Mouse (Mus musculus): ENCODE data around the gene Ip6k3. TPM values are rescaled to one million over a fixed set of nuclear protein-coding genes. Genes with fewer than 3 reads are reported as not detected.

The Ip6k3 gene
- polyA plus RNA-seq, 1 experiment from 2014 or later, result 0.91 TPM

DNA sequence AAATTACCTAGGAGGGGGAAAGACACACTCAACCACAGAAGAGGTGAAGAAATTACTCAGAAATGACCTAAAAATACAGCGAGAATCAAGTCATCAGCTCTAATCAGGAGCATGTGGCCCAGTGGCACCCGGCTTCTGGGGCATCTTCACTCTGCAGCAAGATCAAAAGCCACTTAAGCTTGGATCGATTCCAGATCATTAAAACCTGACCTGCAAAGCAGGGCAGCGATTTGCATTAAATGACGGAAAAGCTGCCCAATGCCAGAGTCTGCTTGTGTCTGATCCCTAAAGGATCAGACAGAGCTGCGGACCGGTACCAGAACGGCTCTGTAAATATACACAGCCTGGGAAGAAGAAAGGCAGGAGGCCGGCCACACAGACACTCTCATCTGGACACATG, 28.6 kb upstream of the Ip6k3 start:
- ATAC-seq (no peak), DNase-seq (ENCODE audit: low spot score) (no peak)
- Histone ChIP-seq H3K36me3 (ENCODE audit: insufficient read depth, low read length) (peaks cover 55% of the 10 kb centered on the region), H3K9ac (replicated peaks; ENCODE audit: low read depth) (no peak overlapping the region), H3K9me3 (ENCODE audit: low read length) (no peaks in the 10 kb centered on the region), H3K27me3 (replicated peaks; ENCODE audit: insufficient read depth, low read length) (no peaks in the 10 kb centered on the region), H3K27ac (ENCODE audit: low read length) (no peak overlapping the region), H3K4me3 (ENCODE audit: low read depth, low read length) (no peak overlapping the region), H3K4me1 (ENCODE audit: insufficient read depth, low read depth, low read length) (no peaks in the 10 kb centered on the region), H3K4me2 (replicated peaks; ENCODE audit: low read depth, low read length) (no peak overlapping the region)
- 69% methylated on average over 9 of the region's 9 CpGs for WGBS
- TF ChIP-seq CTCF (IDR thresholded peaks at IDR 0.05), result no peak
- TF ChIP-seq EP300 (IDR thresholded peaks at IDR 0.05), result no peak

DNA sequence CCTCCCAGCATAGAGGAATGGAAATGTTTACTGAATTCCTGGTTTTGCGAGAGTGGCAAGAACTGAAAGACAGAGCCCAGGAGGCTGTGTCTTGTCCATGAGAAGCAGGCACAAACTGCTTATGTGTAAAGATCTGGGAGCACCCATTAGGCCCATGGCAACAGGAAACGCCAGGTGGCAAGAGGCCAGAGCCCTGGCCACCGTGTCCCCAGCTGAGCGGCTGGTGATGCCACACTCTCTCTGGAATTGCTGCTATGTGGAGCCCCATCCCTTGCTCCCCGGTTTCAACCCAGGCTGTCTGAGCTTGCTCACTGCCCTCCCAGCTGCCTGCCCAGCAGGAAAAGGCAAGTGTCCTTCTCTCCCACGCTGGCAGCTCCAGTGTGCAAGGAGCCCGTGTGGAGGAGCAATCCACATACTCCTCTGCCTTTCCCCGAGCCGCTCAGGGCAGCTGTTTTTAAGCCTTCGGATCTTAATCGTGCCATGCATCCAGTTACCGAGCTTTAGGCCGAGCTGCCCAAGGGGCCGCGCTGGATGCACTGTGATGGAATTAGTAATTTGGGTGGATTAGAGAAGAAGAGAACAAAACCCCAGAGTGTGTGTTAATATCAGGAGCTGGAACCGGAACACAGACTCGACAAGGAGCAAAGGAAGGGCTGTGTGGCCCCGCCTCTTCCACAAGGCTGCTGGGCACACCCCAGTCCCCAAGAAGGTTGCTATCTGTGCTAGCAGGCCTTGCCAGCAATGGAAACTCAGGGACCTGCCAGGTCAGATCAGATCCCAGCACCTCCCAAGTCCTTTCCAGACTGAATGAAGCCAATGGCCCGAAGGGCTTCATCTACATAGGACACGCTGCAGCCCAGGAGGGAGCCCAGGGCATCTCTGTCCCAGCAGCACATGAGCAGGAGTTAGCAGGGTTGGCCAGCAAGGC, 26.9 kb upstream of the Ip6k3 start:
- ATAC-seq (no peak), DNase-seq (ENCODE audit: low spot score) (no peak)
- Histone ChIP-seq H3K4me1 (ENCODE audit: insufficient read depth, low read depth, low read length) (no peaks in the 10 kb centered on the region), H3K27me3 (replicated peaks; ENCODE audit: insufficient read depth, low read length) (no peaks in the 10 kb centered on the region), H3K4me2 (replicated peaks; ENCODE audit: low read depth, low read length) (no peak overlapping the region), H3K36me3 (ENCODE audit: insufficient read depth, low read length) (peaks cover 62% of the 10 kb centered on the region; the same call in 1 of the 2 replicates), H3K27ac (ENCODE audit: low read length) (no peak overlapping the region), H3K4me3 (ENCODE audit: low read depth, low read length) (no peak overlapping the region), H3K9ac (replicated peaks; ENCODE audit: low read depth) (no peak overlapping the region), H3K9me3 (ENCODE audit: low read length) (no peaks in the 10 kb centered on the region)
- WGBS, result 74% methylated on average over 20 of the region's 20 CpGs
- TF ChIP-seq EP300 (IDR thresholded peaks at IDR 0.05) (no peak), CTCF (IDR thresholded peaks at IDR 0.05) (no peak)

DNA sequence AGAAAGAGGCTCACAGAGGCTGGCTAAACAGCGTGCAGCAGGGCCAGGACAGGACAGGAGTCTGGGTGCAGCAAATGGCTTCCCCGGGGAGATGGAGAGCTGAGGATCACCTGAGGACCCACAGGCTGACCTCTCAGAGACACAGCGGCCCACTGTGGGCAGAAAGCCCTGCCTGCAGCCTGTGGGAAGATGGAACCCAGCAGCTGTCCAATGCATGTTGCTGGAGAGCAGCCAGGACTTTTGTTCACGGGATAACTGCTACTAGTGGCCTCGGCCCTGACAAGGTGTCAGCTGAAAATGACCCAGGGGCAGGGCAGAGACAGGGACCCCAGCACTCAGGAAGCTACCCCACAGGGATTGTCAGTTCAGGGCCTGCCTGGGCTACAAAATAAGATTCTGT, 24.2 kb upstream of the Ip6k3 start:
- Histone ChIP-seq H3K9me3 (ENCODE audit: low read length) (no peaks in the 10 kb centered on the region), H3K9ac (replicated peaks; ENCODE audit: low read depth) (no peak overlapping the region), H3K36me3 (ENCODE audit: insufficient read depth, low read length) (peaks cover 52% of the 10 kb centered on the region; the same call in 1 of the 2 replicates), H3K4me1 (ENCODE audit: insufficient read depth, low read depth, low read length) (no peaks in the 10 kb centered on the region), H3K27me3 (replicated peaks; ENCODE audit: insufficient read depth, low read length) (no peaks in the 10 kb centered on the region), H3K4me2 (replicated peaks; ENCODE audit: low read depth, low read length) (no peak overlapping the region), H3K27ac (ENCODE audit: low read length) (no peak overlapping the region), H3K4me3 (ENCODE audit: low read depth, low read length) (no peak overlapping the region)
- ATAC-seq, result no peak
- 70% methylated on average over 5 of the region's 5 CpGs for WGBS
- TF ChIP-seq CTCF (IDR thresholded peaks at IDR 0.05) (no peak), EP300 (IDR thresholded peaks at IDR 0.05) (no peak)
- no peak for DNase-seq (ENCODE audit: low spot score)

DNA sequence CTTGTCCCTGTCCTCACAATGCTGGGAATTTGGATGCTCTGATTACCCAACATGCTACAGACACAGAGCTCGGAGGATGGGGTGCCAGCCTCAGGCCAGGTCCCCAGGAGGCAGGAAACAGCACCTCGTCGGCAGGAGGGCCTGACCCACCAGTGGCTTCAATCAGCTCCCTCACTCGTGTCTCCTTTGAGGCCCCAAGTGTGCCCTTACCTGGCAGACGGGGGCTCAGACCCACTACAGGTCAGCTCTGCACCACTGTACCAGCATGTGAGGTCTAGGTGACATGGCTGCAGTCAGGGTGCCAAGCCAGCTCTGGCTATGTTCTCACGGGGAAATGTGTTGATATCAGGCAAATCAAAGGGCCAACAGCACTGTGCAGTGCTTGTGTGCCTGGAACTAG, 23.6 kb upstream of the Ip6k3 start:
- Histone ChIP-seq H3K4me1 (ENCODE audit: insufficient read depth, low read depth, low read length) (no peaks in the 10 kb centered on the region), H3K9ac (replicated peaks; ENCODE audit: low read depth) (no peak overlapping the region), H3K9me3 (ENCODE audit: low read length) (no peaks in the 10 kb centered on the region), H3K27me3 (replicated peaks; ENCODE audit: insufficient read depth, low read length) (no peaks in the 10 kb centered on the region), H3K36me3 (ENCODE audit: insufficient read depth, low read length) (peaks cover 52% of the 10 kb centered on the region; the same call in 1 of the 2 replicates), H3K4me3 (ENCODE audit: low read depth, low read length) (no peak overlapping the region), H3K4me2 (replicated peaks; ENCODE audit: low read depth, low read length) (no peak overlapping the region), H3K27ac (ENCODE audit: low read length) (no peak overlapping the region)
- ATAC-seq (no peak), DNase-seq (ENCODE audit: low spot score) (no peak)
- 81% methylated on average over 6 of the region's 6 CpGs for WGBS
- TF ChIP-seq EP300 (IDR thresholded peaks at IDR 0.05) (no peak), CTCF (IDR thresholded peaks at IDR 0.05) (no peak)

DNA sequence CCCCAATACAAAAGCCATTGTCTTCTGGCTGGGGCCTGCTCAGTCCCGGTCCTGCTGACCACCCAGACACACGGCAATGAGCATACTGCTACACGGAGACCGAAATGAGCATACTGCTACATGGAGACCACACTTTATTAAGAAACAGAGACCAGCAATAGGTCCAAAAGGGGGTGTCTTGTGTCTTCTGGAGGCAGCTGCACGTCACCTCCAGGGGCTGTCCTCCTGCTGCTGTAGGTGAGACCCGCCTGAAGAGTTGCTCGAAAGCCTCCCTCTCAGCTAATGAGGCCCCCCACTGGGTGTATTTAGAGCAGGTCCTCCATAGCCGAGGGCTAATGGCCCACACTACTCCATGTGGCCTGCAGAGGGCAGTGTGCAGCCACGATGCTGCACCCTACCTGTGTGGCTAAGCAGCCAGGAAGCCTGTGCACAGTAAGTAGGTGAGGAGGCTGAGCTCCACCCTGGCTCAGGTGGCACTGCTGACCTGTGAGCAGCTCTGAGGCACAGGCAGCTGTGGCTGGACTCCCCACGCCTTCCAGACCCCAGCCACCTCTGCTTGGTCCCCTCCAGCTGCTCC, 22.1 kb upstream of the Ip6k3 start:
- WGBS, result 47% methylated on average over 9 of the region's 10 CpGs
- Histone ChIP-seq H3K4me1 (ENCODE audit: insufficient read depth, low read depth, low read length) (no peaks in the 10 kb centered on the region), H3K27ac (ENCODE audit: low read length) (no peak overlapping the region), H3K9ac (replicated peaks; ENCODE audit: low read depth) (no peak overlapping the region), H3K4me2 (replicated peaks; ENCODE audit: low read depth, low read length) (no peak overlapping the region), H3K36me3 (ENCODE audit: insufficient read depth, low read length) (peaks cover 39% of the 10 kb centered on the region; the same call in 1 of the 2 replicates), H3K4me3 (ENCODE audit: low read depth, low read length) (no peak overlapping the region), H3K27me3 (replicated peaks; ENCODE audit: insufficient read depth, low read length) (no peaks in the 10 kb centered on the region), H3K9me3 (ENCODE audit: low read length) (no peaks in the 10 kb centered on the region)
- DNase-seq (ENCODE audit: low spot score) (peak; percentile 70), ATAC-seq (peak; percentile 80)
- TF ChIP-seq EP300 (IDR thresholded peaks at IDR 0.05), result no peak
- peak; percentile 96 for TF ChIP-seq CTCF (IDR thresholded peaks at IDR 0.05)

DNA sequence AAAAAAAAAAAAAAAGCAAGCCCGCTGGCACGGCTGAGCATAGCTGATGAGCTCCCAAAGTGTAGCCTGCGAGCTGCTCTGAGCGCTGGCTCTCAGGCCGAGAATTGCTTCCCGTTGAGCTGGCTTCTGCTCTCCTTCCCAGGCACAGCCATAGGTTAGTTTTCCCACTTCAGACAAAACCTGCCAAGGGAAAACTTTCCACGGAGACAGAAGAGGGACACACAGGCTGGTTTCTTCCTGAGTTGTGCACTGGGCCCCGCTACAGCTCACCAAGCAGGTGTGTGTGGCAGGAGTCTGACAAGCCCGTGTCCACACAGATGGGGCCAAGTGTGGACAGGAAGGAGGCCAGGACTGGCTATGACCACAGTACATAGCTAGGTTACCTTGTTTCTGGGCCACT, 21.3 kb upstream of the Ip6k3 start:
- WGBS, result 69% methylated on average over 9 of the region's 9 CpGs
- no peak overlapping the region for H3K27ac ChIP-seq (ENCODE audit: low read length)
- H3K36me3 ChIP-seq (ENCODE audit: insufficient read depth, low read length), result peaks cover 30% of the 10 kb centered on the region; the same call in 1 of the 2 replicates
- H3K4me2 ChIP-seq (replicated peaks; ENCODE audit: low read depth, low read length), result no peak overlapping the region
- ATAC-seq (no peak), DNase-seq (ENCODE audit: low spot score) (no peak)
- H3K9me3 ChIP-seq (ENCODE audit: low read length), result no peaks in the 10 kb centered on the region
- TF ChIP-seq EP300 (IDR thresholded peaks at IDR 0.05) (no peak), CTCF (IDR thresholded peaks at IDR 0.05) (no peak)
- no peaks in the 10 kb centered on the region for H3K4me1 ChIP-seq (ENCODE audit: insufficient read depth, low read depth, low read length)
- no peaks in the 10 kb centered on the region for H3K27me3 ChIP-seq (replicated peaks; ENCODE audit: insufficient read depth, low read length)
- no peak overlapping the region for H3K4me3 ChIP-seq (ENCODE audit: low read depth, low read length)
- no peak overlapping the region for H3K9ac ChIP-seq (replicated peaks; ENCODE audit: low read depth)
